8 mouse cellular contexts compared by ENCODE assay signal in genomic region chr7:35171867-35172382, GRCm38 (mm10). TPM values are rescaled to one million over a fixed set of nuclear protein-coding genes. Genes with fewer than 3 reads are reported as not detected.
DNase-seq lines count a peak whose midpoint lies in the region; ATAC-seq and TF ChIP-seq lines count a peak whose summit lies in the region.

No protein-coding gene starts in this region.

- no peaks in the 10 kb centered on the region for H3K27me3 ChIP-seq in cerebellum, adult 2 months (ENCODE audit: control insufficient read depth, insufficient read depth, low read length)
- peaks cover 53% of the 10 kb centered on the region for H3K27me3 ChIP-seq in hindbrain, embryonic 10.5 days (ENCODE audit: insufficient read depth, poor library complexity, severe bottlenecking)
- H3K27me3 ChIP-seq in lung, embryonic 15.5 days = peaks cover 14% of the 10 kb centered on the region; the same call in 1 of the 2 replicates

- no peaks in the 10 kb centered on the region for H3K4me1 ChIP-seq in cerebellum, adult 2 months (ENCODE audit: control insufficient read depth, insufficient read depth, low read length)
- peaks cover 26% of the 10 kb centered on the region for H3K4me1 ChIP-seq in hindbrain, embryonic 10.5 days (replicated peaks)
- peaks cover 10% of the 10 kb centered on the region for H3K4me1 ChIP-seq in lung, embryonic 15.5 days

- peak overlapping the region; percentile 37 for H3K4me2 ChIP-seq in lung, embryonic 15.5 days

- DNase-seq in NIH3T3 (ENCODE audit: low read depth) = peak; percentile 95
- DNase-seq in cerebellum, adult 2 months = peak; percentile 62 to 69
- peak; percentile 92 for DNase-seq in forelimb bud, embryonic 11.5 days (ENCODE audit: low read depth, low spot score)
- peak; percentile 80 for DNase-seq in hindbrain, embryonic 10.5 days (ENCODE audit: low spot score)
- DNase-seq in layer of hippocampus, adult 2 months (ENCODE audit: low spot score in 2 of 2) = peak; percentile 60 to 80
- peak; percentile 45 for DNase-seq in ovary, postnatal 10 days (ENCODE audit: low spot score)
- peak; percentile 68 to 78 for DNase-seq in urinary bladder, postnatal 36 days (ENCODE audit: low spot score in 2 of 2)

- no peak overlapping the region for H3K27ac ChIP-seq in cerebellum, adult 2 months (ENCODE audit: insufficient read depth, low read length)
- peak overlapping the region; percentile 50; the same call in 1 of the 2 replicates for H3K27ac ChIP-seq in hindbrain, embryonic 10.5 days
- H3K27ac ChIP-seq in layer of hippocampus, adult 2 months = no peak overlapping the region
- no peak overlapping the region for H3K27ac ChIP-seq in lung, embryonic 15.5 days

- 2% methylated on average over 16 of the region's 16 CpGs for WGBS in cerebellum, adult 2 months
- WGBS in hindbrain, embryonic 10.5 days = 3% methylated on average over 16 of the region's 16 CpGs
- 2% methylated on average over 16 of the region's 16 CpGs for WGBS in lung, embryonic 15.5 days

- ATAC-seq in lung, embryonic 15.5 days (ENCODE audit: borderline replicate concordance, extremely low read depth, low FRiP score, low TSS enrichment) = peak; percentile 70

- no peaks in the 10 kb centered on the region for H3K36me3 ChIP-seq in hindbrain, embryonic 10.5 days
- H3K36me3 ChIP-seq in lung, embryonic 15.5 days = no peaks in the 10 kb centered on the region

- H3K9me3 ChIP-seq in hindbrain, embryonic 10.5 days = no peaks in the 10 kb centered on the region
- H3K9me3 ChIP-seq in lung, embryonic 15.5 days = no peaks in the 10 kb centered on the region

- peak; percentile 67 for TF ChIP-seq CTCF in cerebellum, adult 2 months (IDR thresholded peaks at IDR 0.05; ENCODE audit: borderline replicate concordance, insufficient read depth, low read depth, low read length)
- peak; percentile 77; the same call in 1 of the 2 replicates for TF ChIP-seq CTCF in layer of hippocampus, adult 2 months (conservative IDR thresholded peaks at IDR 0.05)

- H3K4me3 ChIP-seq in cerebellum, adult 2 months (replicated peaks; ENCODE audit: insufficient read depth, low read depth, low read length) = no peak overlapping the region
- H3K4me3 ChIP-seq in hindbrain, embryonic 10.5 days = peak overlapping the region; percentile 36
- no peak overlapping the region for H3K4me3 ChIP-seq in layer of hippocampus, adult 2 months
- no peak overlapping the region for H3K4me3 ChIP-seq in lung, embryonic 15.5 days

- TF ChIP-seq POLR2A in cerebellum, adult 2 months (IDR thresholded peaks at IDR 0.05; ENCODE audit: borderline replicate concordance, insufficient read depth, low read length) = no peak

- no peak overlapping the region for H3K9ac ChIP-seq in lung, embryonic 15.5 days

RNA-seq across cellular contexts. Expression of gene Slc7a10, which starts 14.3 kb away (rescaled TPM):
- polyA plus RNA-seq in cerebellum, adult 2 months (2012; rRNA removed) = 91.3 and 100 TPM in 2 replicates
- 0.56 and 0.80 TPM in 2 replicates for polyA plus RNA-seq in hindbrain, embryonic 10.5 days (2016; fragmentation: Nextera tagmentation; extraction: Ambion mirVana)
- 10 to 100 TPM; 50.0 to 50.6 TPM for total RNA-seq in layer of hippocampus, adult 2 months (2021)
- polyA plus RNA-seq in lung, embryonic 15.5 days (2015; fragmentation: Nextera tagmentation; extraction: Ambion mirVana) = 2.3 and 3.4 TPM in 2 replicates

RNA-seq across cellular contexts. Expression of gene Lrp3, which starts 43.4 kb away (rescaled TPM):
- polyA plus RNA-seq in cerebellum, adult 2 months (2012; rRNA removed) = 62.9 and 64.7 TPM in 2 replicates
- 13.1 and 13.7 TPM in 2 replicates for polyA plus RNA-seq in hindbrain, embryonic 10.5 days (2016; fragmentation: Nextera tagmentation; extraction: Ambion mirVana)
- 10 to 100 TPM; 73.2 to 76.7 TPM for total RNA-seq in layer of hippocampus, adult 2 months (2021)
- polyA plus RNA-seq in lung, embryonic 15.5 days (2015; fragmentation: Nextera tagmentation; extraction: Ambion mirVana) = 7.7 and 7.9 TPM in 2 replicates

RNA-seq across cellular contexts. Expression of gene Cebpa, which starts 52.8 kb away (rescaled TPM):
- polyA plus RNA-seq in cerebellum, adult 2 months (2012; rRNA removed) = 4.8 and 5.0 TPM in 2 replicates
- 0.43 and 0.54 TPM in 2 replicates for polyA plus RNA-seq in hindbrain, embryonic 10.5 days (2016; fragmentation: Nextera tagmentation; extraction: Ambion mirVana)
- total RNA-seq in layer of hippocampus, adult 2 months (2021) = 10 to 100 TPM; 16.6 to 18.0 TPM
- polyA plus RNA-seq in lung, embryonic 15.5 days (2015; fragmentation: Nextera tagmentation; extraction: Ambion mirVana) = 6.9 and 7.3 TPM in 2 replicates

Comparison
In these comparisons a context has a peak if more than half of its experiments do, and no peak if none do; other contexts are left out.
1. DNase-seq: peak in every context shown above with its lines; median percentile 95 in NIH3T3; 92 in forelimb bud, embryonic 11.5 days; 80 in hindbrain, embryonic 10.5 days; 73 in urinary bladder, postnatal 36 days; 70 in layer of hippocampus, adult 2 months; 66 in cerebellum, adult 2 months; 45 in ovary, postnatal 10 days.
2. RNA of gene Slc7a10, which starts 14.3 kb away (polyA plus RNA-seq): 91.3 to 100 TPM in cerebellum, adult 2 months; 2.3 to 3.4 TPM in lung, embryonic 15.5 days and 0.56 to 0.80 TPM in hindbrain, embryonic 10.5 days; every median in the first group is over 10 times any median in the second.